Mouse (Mus musculus): ENCODE measurements around the gene Grik3.

Gene Grik3

DNA sequence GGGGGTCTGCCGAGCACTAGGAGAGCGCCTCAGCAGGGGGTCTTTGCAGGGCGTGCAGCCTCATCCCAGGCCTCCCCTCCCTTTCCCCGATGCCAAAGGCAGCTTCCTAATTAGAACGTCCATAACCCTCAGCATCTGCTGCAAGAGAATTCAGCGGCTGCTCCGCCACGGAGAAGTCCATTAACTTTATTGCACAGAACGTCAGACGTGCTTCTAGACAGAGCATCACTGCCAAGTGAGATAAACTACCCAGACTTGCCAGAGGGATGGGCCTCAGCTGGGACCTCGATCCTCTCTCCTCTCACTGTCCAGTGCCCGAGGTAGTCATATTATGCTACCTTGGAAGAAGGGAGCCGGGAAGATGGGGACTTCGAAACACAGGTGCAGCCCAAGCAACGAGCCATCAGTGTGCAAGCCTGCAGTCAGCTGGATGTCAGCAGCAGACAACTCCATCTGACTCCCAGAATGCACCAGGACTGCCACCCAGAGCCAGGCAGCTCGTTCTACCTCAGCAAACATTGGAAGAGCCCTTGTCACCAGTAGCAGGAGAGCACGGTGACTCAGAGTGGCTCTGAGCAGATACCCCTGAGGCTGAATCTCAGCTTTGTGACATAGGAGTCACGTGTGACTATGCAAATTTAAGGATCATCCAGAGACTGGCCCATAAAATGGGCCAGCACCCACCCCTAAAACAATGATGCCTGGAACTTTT lies 228.1 kb downstream of the Grik3 start:
- DNase-seq (ENCODE audit: extremely low spot score, low spot score): no peak

GRCm38 (mm10) chr4:125726241-125726640 lies 235.7 kb downstream of the Grik3 start:
- no peak for DNase-seq (ENCODE audit: extremely low spot score, low spot score)

GRCm38 (mm10) chr4:125727030-125727429 lies 236.5 kb downstream of the Grik3 start:
- no peak for DNase-seq (ENCODE audit: extremely low spot score, low spot score)

- no peak for DNase-seq (ENCODE audit: extremely low spot score, low spot score)
Observed at GRCm38 (mm10) chr4:125727626-125728025, 237.1 kb downstream of the Grik3 start.

GRCm38 (mm10) chr4:125728091-125728863 lies 237.8 kb downstream of the Grik3 start:
- peak; percentile 25 for DNase-seq (ENCODE audit: extremely low spot score, low spot score)

DNA sequence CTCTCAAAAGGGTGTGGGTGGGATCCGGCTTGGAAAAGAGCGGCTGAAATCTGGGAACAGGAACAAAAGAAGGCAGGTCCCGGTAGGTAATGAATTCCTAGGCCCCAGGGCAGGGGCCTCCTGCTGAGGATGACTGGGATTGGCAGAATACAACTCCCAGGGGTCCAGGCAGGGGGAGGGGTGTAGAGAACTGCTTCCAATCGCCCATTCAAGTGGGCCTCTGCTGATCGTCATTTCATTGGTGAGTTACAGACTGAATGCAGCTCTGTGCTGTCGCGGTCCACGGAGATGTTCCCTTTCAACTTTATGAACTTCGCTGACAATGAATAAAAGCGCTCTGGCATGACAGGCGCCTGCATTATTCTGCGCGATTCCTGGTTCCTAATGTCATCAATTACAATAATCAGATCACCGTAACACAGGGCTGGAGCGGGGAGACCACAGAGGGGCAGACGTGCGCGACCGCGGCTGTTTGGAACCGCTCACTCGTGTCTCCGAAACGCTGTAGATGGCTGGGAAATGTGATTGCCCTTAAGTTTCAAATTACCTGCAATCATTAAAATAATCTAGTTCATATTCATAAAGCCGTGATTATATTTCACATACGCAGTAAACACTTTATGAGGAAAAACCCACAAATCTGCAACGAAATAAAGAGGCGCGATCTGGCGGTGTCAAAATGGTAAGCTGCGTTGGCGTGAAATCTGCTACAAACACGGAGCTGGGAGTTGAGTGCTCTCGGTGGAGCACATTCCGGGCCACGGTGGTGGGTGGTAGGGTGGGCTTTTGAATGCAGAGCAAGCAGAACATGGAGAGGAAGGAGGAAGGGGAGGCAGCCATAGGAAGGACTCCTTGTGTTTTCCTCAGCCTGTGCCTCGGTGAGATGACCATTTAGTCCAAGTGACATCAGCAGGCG lies 239.1 kb downstream of the Grik3 start:
- DNase-seq (ENCODE audit: extremely low spot score, low spot score): peak; percentile 69

- DNase-seq (ENCODE audit: extremely low spot score, low spot score): no peak
Observed at GRCm38 (mm10) chr4:125730751-125731150, 240.3 kb downstream of the Grik3 start.

- DNase-seq (ENCODE audit: extremely low spot score, low spot score): no peak
Observed at GRCm38 (mm10) chr4:125736783-125737182, 246.3 kb downstream of the Grik3 start.

GRCm38 (mm10) chr4:125738825-125739224 lies 248.3 kb downstream of the Grik3 start:
- DNase-seq (ENCODE audit: extremely low spot score, low spot score): no peak

GRCm38 (mm10) chr4:125742162-125742571 lies 251.7 kb downstream of the Grik3 start:
- no peak for DNase-seq (ENCODE audit: extremely low spot score, low spot score)

DNA sequence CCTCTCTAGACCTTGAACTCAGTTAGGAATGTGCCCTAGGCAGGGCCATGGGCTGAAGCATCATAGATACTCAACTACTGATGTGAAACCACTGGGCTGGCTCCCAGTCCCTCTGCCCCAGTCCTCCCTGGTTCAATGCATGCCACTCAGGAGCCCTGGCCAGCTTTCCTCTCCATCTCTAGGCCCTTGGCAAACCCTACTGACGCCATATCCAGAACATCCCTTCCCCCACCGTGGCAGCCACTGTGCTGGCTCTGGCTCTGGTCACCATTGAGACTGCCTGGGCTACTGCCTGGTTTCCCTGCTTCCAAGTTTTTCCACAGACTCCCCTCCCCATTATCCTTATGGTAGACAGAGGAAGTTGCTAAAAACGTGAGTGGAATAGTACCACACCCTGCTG lies 255.4 kb downstream of the Grik3 start:
- no peak for DNase-seq (ENCODE audit: extremely low spot score, low spot score)

GRCm38 (mm10) chr4:125756393-125756792 lies 265.9 kb downstream of the Grik3 start:
- DNase-seq (ENCODE audit: extremely low spot score, low spot score): no peak

- no peak for DNase-seq (ENCODE audit: extremely low spot score, low spot score)
Observed at GRCm38 (mm10) chr4:125760326-125760725, 269.8 kb downstream of the Grik3 start.

DNA sequence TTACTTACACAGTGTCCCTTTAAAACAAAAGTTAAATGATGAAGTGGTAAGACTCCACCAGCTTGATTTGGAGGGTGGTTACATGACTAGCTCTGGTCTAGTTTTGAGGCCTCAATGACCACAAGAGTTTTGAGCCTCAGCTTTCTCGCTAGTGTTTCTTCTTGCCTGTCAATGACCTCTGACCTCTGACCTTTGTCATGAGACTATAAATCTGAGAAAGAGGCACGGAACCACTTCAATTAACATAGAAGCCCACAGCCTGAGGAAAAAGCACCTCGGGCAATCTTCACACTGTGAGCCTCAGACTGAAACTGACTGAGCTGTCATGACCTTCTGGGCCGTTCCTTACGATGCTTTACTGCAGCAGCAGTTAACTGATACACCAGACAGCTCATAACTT lies 272.6 kb downstream of the Grik3 start:
- no peak for DNase-seq (ENCODE audit: extremely low spot score, low spot score)

Measured in neural tube, embryonic 10.5 days (tissue).